ENCODE assay signal across 7 mouse cellular contexts in the genomic region with DNA sequence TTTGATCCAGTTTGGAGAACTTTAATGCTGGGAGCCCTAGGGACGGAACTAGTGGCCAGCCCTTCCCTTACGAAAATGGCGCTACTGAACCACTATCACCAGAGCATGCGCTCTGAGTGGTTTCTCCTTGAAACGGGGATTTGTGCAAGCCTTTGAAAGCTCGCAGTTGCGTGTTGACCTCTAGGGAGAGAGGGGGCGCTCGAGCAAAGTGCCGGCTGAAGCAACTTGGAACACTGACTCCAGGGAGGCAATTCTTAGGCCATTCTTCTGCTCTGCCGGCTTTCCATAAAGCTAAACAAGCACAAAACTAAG. TPM values are rescaled to one million over a fixed set of nuclear protein-coding genes. Genes with fewer than 3 reads are reported as not detected.
DNase-seq lines count a peak whose midpoint lies in the region; ATAC-seq lines count a peak whose summit lies in the region.

No protein-coding gene starts in this region.

- peak overlapping the region; percentile 72 for H3K4me3 ChIP-seq in intestine, embryonic 14.5 days (ENCODE audit: low read depth, low read length)

- peak overlapping the region; percentile 93 for H3K27ac ChIP-seq in intestine, embryonic 14.5 days (ENCODE audit: low read depth)

- H3K9ac ChIP-seq in intestine, embryonic 14.5 days (ENCODE audit: low read length): peak overlapping the region; percentile 65

- peaks cover 6% of the 10 kb centered on the region; the same call in 1 of the 2 replicates for H3K4me1 ChIP-seq in intestine, embryonic 14.5 days (replicated peaks; ENCODE audit: control insufficient read depth, insufficient read depth, low read length)

- H3K36me3 ChIP-seq in intestine, embryonic 14.5 days (ENCODE audit: control insufficient read depth, insufficient read depth, low read length): 0 out of 2 replicates have a peak, but pooled peaks cover 4% of the 10 kb centered on the region

- no peaks in the 10 kb centered on the region for H3K9me3 ChIP-seq in intestine, embryonic 14.5 days (ENCODE audit: control insufficient read depth, low read length)

- WGBS in intestine, embryonic 14.5 days: 0% methylated on average over 11 of the region's 11 CpGs

- peak; percentile 65 to 71 for DNase-seq in adrenal gland, adult 18-20 months (ENCODE audit: low spot score in 2 of 2)
- DNase-seq in embryo, embryonic 10.5 days (ENCODE audit: low spot score): peak; percentile 97
- DNase-seq in gastrocnemius, postnatal 25 days: peak; percentile 79
- DNase-seq in intestine, embryonic 14.5 days (ENCODE audit: low spot score): peak; percentile 87
- peak; percentile 73 to 74 for DNase-seq in left cerebral cortex, postnatal 14 days (ENCODE audit: low spot score in 2 of 2)
- DNase-seq in mesoderm, embryonic 11.5 days (ENCODE audit: low read depth, low spot score): peak; percentile 93
- DNase-seq in right cerebral cortex, postnatal 36 days (ENCODE audit: low spot score in 2 of 2): peak; percentile 55 to 64

- peak; percentile 64 for ATAC-seq in intestine, embryonic 14.5 days (replicated peaks; ENCODE audit: low FRiP score, low TSS enrichment, low read depth)

- H3K27me3 ChIP-seq in intestine, embryonic 14.5 days (replicated peaks; ENCODE audit: control insufficient read depth, insufficient read depth, low read length): no peaks in the 10 kb centered on the region

- peak overlapping the region; percentile 90 for H3K4me2 ChIP-seq in intestine, embryonic 14.5 days (ENCODE audit: low read length)

- intact Hi-C loops in left cerebral cortex, postnatal 14 days (cut with DNase I): loop anchor here (5.0 kb wide), 2 partner anchors 67 to 83 kb away; no protein-coding TSS in a partner anchor

RNA-seq across cellular contexts. Expression of a gene that starts 1.1 kb away (rescaled TPM):
- 1 to 10 TPM; 8.3 to 9.7 TPM for total RNA-seq in adrenal gland, adult 18-20 months (2021)
- total RNA-seq in gastrocnemius, postnatal 25 days (2021): 10 to 100 TPM; 20.8 to 30.2 TPM
- polyA plus RNA-seq in intestine, embryonic 14.5 days (2014; fragmentation: Nextera tagmentation; extraction: Ambion mirVana): 8.8 and 10.0 TPM in 2 replicates
- 1 to 10 TPM; 3.4 to 4.4 TPM for total RNA-seq in left cerebral cortex, postnatal 14 days (2021)

Comparison
In these comparisons a context has a peak if more than half of its experiments do, and no peak if none do; other contexts are left out.
1. Peak in every context shown above with its lines: DNase-seq, ATAC-seq, H3K4me3 ChIP-seq and H3K27ac ChIP-seq.